Mouse (Mus musculus): ENCODE measurements around the gene 4930407I10Rik.
A peak's percentile ranks its signal among the peaks of the same experiment; 100 is the strongest.

The 4930407I10Rik gene

GRCm38 (mm10) chr15:82058719-82059201, at the start of gene 4930407I10Rik:
Gene 4930407I10Rik, plus strand, starts transcription at chr15:82059151.
- DNase-seq: no peak

GRCm38 (mm10) chr15:82011947-82012346, 47.0 kb upstream of the 4930407I10Rik start:
- DNase-seq: no peak

GRCm38 (mm10) chr15:82014745-82015391, 44.1 kb upstream of the 4930407I10Rik start:
- no peak for DNase-seq

- DNase-seq: peak; percentile 49
Observed at GRCm38 (mm10) chr15:82015392-82016100, 43.4 kb upstream of the 4930407I10Rik start.

GRCm38 (mm10) chr15:82016101-82016808, 42.7 kb upstream of the 4930407I10Rik start:
- DNase-seq: peak; percentile 100

- peak; percentile 23 for DNase-seq
Observed at GRCm38 (mm10) chr15:82016830-82017229, 42.1 kb upstream of the 4930407I10Rik start.

GRCm38 (mm10) chr15:82017461-82017860, 41.5 kb upstream of the 4930407I10Rik start:
- DNase-seq: peak; percentile 51

GRCm38 (mm10) chr15:82019288-82019687, 39.7 kb upstream of the 4930407I10Rik start:
- no peak for DNase-seq

GRCm38 (mm10) chr15:82022535-82023088, 36.3 kb upstream of the 4930407I10Rik start:
- DNase-seq: peak; percentile 38

- peak; percentile 68 for DNase-seq
Observed at GRCm38 (mm10) chr15:82023965-82024635, 34.9 kb upstream of the 4930407I10Rik start.

GRCm38 (mm10) chr15:82027276-82027675, 31.7 kb upstream of the 4930407I10Rik start:
- peak; percentile 61 for DNase-seq

- DNase-seq: peak; percentile 71
Observed at GRCm38 (mm10) chr15:82027726-82028125, 31.2 kb upstream of the 4930407I10Rik start.

- peak; percentile 50 for DNase-seq
Observed at GRCm38 (mm10) chr15:82032386-82032785, 26.6 kb upstream of the 4930407I10Rik start.

GRCm38 (mm10) chr15:82033762-82034161, 25.2 kb upstream of the 4930407I10Rik start, which contains the start of gene Desi1:
Gene Desi1, minus strand, starts transcription at chr15:82033862.
- peak; percentile 8 for DNase-seq

GRCm38 (mm10) chr15:82035904-82036689, 22.9 kb upstream of the 4930407I10Rik start:
- peak; percentile 68 for DNase-seq

GRCm38 (mm10) chr15:82040650-82041049, 18.3 kb upstream of the 4930407I10Rik start:
- peak; percentile 78 for DNase-seq

- peak; percentile 68 for DNase-seq
Observed at GRCm38 (mm10) chr15:82044166-82044784, 14.7 kb upstream of the 4930407I10Rik start.

GRCm38 (mm10) chr15:82046246-82046891, 12.6 kb upstream of the 4930407I10Rik start:
- peak; percentile 39 for DNase-seq

- DNase-seq: peak; percentile 96
Observed at GRCm38 (mm10) chr15:82047080-82047883, 11.7 kb upstream of the 4930407I10Rik start, which contains the start of gene Snu13. Gene Snu13, minus strand, starts transcription at chr15:82047598.

- DNase-seq: no peak
Observed at GRCm38 (mm10) chr15:82052544-82052943, 6.4 kb upstream of the 4930407I10Rik start.

All from thymus, postnatal 4 days (tissue).